ENCODE assay signal across 30 mouse cellular contexts in the genomic region with DNA sequence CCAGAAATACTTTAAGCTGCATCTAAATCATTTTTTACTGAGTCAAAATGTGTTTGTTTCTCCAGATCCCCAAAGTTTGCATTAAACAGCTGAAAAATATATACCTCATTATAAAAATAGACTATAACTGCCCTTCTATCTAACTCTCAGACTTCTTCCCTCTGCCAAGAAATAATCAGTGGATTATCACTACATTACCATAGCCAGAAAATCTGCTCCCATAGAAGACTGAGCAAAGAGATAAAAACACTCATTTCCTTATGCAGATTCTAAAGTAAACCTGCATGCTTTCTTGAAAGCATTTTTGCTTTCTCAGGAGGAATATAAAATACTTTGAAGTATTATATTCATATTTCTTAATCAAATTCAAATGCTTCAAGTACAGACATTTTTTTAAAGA.
"Had no signal": no experiment of that assay in that cellular context is flagged by ENCODE, and none has a peak within 500 bp of the region (broad histone marks: within the 10 kb centered on the region; RNA-seq: fewer than 3 reads in every experiment).

No protein-coding gene starts in this region.

- H3K27me3 ChIP-seq: limb, embryonic 12.5 days; limb, embryonic 13.5 days; limb, embryonic 15.5 days; liver, embryonic 12.5 days; liver, embryonic 13.5 days; liver, embryonic 15.5 days; lung, embryonic 15.5 days; megakaryocyte, embryonic 14.5 days; midbrain, embryonic 12.5 days; midbrain, embryonic 13.5 days; midbrain, embryonic 15.5 days; neural tube, embryonic 12.5 days had no signal

- DNase-seq: left cerebral cortex, postnatal 4 days; liver; liver, embryonic 13.5 days; liver, postnatal 0 days; lung, adult 18-20 months; lung, adult 2 months; lung, embryonic 14.5 days; lung, postnatal 10 days; lung, postnatal 14 days; lung, postnatal 36 days; lung, postnatal 4 days; midbrain, embryonic 14.5 days had no signal

- H3K27ac ChIP-seq: limb, embryonic 10.5 days; limb, embryonic 12.5 days; limb, embryonic 13.5 days; limb, embryonic 15.5 days; liver, embryonic 12.5 days; liver, embryonic 13.5 days; liver, embryonic 14.5 days; liver, embryonic 15.5 days; lung, embryonic 15.5 days; macrophage; midbrain, embryonic 10.5 days; midbrain, embryonic 12.5 days; midbrain, embryonic 13.5 days; midbrain, embryonic 15.5 days; neural tube, embryonic 12.5 days had no signal

- H3K4me1 ChIP-seq: limb, embryonic 10.5 days; limb, embryonic 12.5 days; limb, embryonic 13.5 days; limb, embryonic 15.5 days; liver, embryonic 12.5 days; liver, embryonic 13.5 days; liver, embryonic 15.5 days; lung, embryonic 15.5 days; megakaryocyte, embryonic 14.5 days; midbrain, embryonic 10.5 days; midbrain, embryonic 12.5 days; midbrain, embryonic 13.5 days; midbrain, embryonic 15.5 days; neural tube, embryonic 12.5 days had no signal

- H3K36me3 ChIP-seq: limb, embryonic 10.5 days; limb, embryonic 12.5 days; limb, embryonic 13.5 days; limb, embryonic 15.5 days; liver, embryonic 12.5 days; liver, embryonic 13.5 days; liver, embryonic 15.5 days; lung, embryonic 15.5 days; midbrain, embryonic 10.5 days; midbrain, embryonic 12.5 days; midbrain, embryonic 13.5 days; midbrain, embryonic 15.5 days; neural tube, embryonic 12.5 days had no signal

- H3K9me3 ChIP-seq: limb, embryonic 10.5 days; limb, embryonic 12.5 days; limb, embryonic 13.5 days; limb, embryonic 15.5 days; liver, embryonic 12.5 days; liver, embryonic 13.5 days; liver, embryonic 15.5 days; lung, embryonic 15.5 days; megakaryocyte, embryonic 14.5 days; midbrain, embryonic 10.5 days; midbrain, embryonic 12.5 days; midbrain, embryonic 13.5 days; midbrain, embryonic 15.5 days; neural tube, embryonic 12.5 days had no signal

- H3K9ac ChIP-seq: limb, embryonic 12.5 days; limb, embryonic 13.5 days; limb, embryonic 15.5 days; liver, embryonic 12.5 days; liver, embryonic 13.5 days; liver, embryonic 14.5 days; liver, embryonic 15.5 days; liver, postnatal 0 days; lung, embryonic 14.5 days; lung, embryonic 15.5 days; midbrain, embryonic 12.5 days; midbrain, embryonic 13.5 days; midbrain, embryonic 15.5 days; neural tube, embryonic 12.5 days had no signal

- ATAC-seq: liver, embryonic 12.5 days; liver, postnatal 0 days; lung, postnatal 0 days; midbrain, embryonic 13.5 days; midbrain, embryonic 15.5 days; midbrain, embryonic 16.5 days had no signal

- H3K4me3 ChIP-seq: limb, embryonic 10.5 days; limb, embryonic 12.5 days; limb, embryonic 13.5 days; limb, embryonic 15.5 days; liver, embryonic 12.5 days; liver, embryonic 13.5 days; liver, embryonic 15.5 days; lung, embryonic 15.5 days; megakaryocyte, embryonic 14.5 days; midbrain, embryonic 10.5 days; midbrain, embryonic 12.5 days; midbrain, embryonic 13.5 days; midbrain, embryonic 15.5 days; myocyte; neural tube, embryonic 12.5 days had no signal
